Mouse (Mus musculus) myocyte (in vitro differentiated cells): ENCODE results near the gene A630095N17Rik. TPM values are rescaled to one million over a fixed set of nuclear protein-coding genes. Genes with fewer than 3 reads are reported as not detected.
A peak's percentile ranks its signal among the peaks of the same experiment; 100 is the strongest.
"Not testable (repeated sequence)": the region's sequence is repeated elsewhere in the genome, so short reads cannot be mapped to it uniquely, and the experiment has no call there.

Source experiments
- H3K27me3 ChIP-seq: one replicate; pipeline ENCODE4 v1.6.1; 2011; ENCODE audit not compliant: control insufficient read depth, insufficient read depth, insufficient read length
- H3K36me3 ChIP-seq: one replicate; pipeline ENCODE4 v1.6.1; 2011; ENCODE audit not compliant: control insufficient read depth, insufficient read depth
- H3K4me2 ChIP-seq: one replicate; pipeline ENCODE4 v1.6.1; 2011; ENCODE audit warnings: low read depth, control low read depth
- H3K4me3 ChIP-seq: one replicate; pipeline ENCODE4 v1.5.1; 2011; ENCODE audit warnings: mild to moderate bottlenecking, control low read depth, moderate library complexity
- H3K79me2 ChIP-seq: one replicate; pipeline ENCODE4 v1.6.1; 2011; ENCODE audit not compliant: control insufficient read depth, insufficient read depth
- H3ac ChIP-seq: one replicate; pipeline ENCODE4 v1.6.1; 2011; ENCODE audit not compliant: control insufficient read depth, insufficient read length
- CEBPB ChIP-seq: IDR thresholded peaks from 2 replicates; pipeline ENCODE4 v1.6.1; 2011; ENCODE audit warnings: mild to moderate bottlenecking, moderate library complexity; ENCODE audit not compliant: poor library complexity, insufficient read depth, severe bottlenecking
- E2F4 ChIP-seq: IDR thresholded peaks from one replicate; pipeline ENCODE4 v1.6.1; 2011; ENCODE audit warnings: mild to moderate bottlenecking, control low read depth, moderate library complexity; ENCODE audit not compliant: insufficient read depth
- MAX ChIP-seq: IDR thresholded peaks from one replicate; pipeline ENCODE4 v1.6.1; 2011; ENCODE audit warnings: low read depth, mild to moderate bottlenecking, control low read depth
- MYOD1 ChIP-seq, 3 experiments: IDR thresholded peaks; one replicate each; pipeline ENCODE4 v1.6.1; 2011; ENCODE audit warnings: control low read depth in 2 of 3, low read depth in 2 of 3, mild to moderate bottlenecking in 2 of 3, moderate library complexity in 1 of 3; ENCODE audit not compliant: insufficient read length in 2 of 3, control insufficient read depth in 1 of 3
- MYOG ChIP-seq, 3 experiments: IDR thresholded peaks; one replicate each; pipeline ENCODE4 v1.6.1; 2011; ENCODE audit warnings: control low read depth in 2 of 3, low read depth in 2 of 3, mild to moderate bottlenecking in 2 of 3; ENCODE audit not compliant: insufficient read length in 2 of 3, control insufficient read depth in 1 of 3, insufficient read depth in 1 of 3
- POLR2A ChIP-seq: IDR thresholded peaks from one replicate; pipeline ENCODE4 v1.6.1; 2011; ENCODE audit warnings: low read depth, mild to moderate bottlenecking, control low read depth, moderate library complexity; ENCODE audit not compliant: insufficient read length
- POLR2AphosphoS2 ChIP-seq: IDR thresholded peaks from one replicate; pipeline ENCODE4 v1.6.1; 2011; ENCODE audit warnings: low read depth, control low read depth; ENCODE audit not compliant: insufficient read length
- REST ChIP-seq: IDR thresholded peaks from one replicate; pipeline ENCODE4 v1.6.1; 2011; ENCODE audit warnings: mild to moderate bottlenecking, control low read depth, moderate library complexity; ENCODE audit not compliant: insufficient read depth, insufficient read length
- SRF ChIP-seq: IDR thresholded peaks from one replicate; pipeline ENCODE4 v1.6.1; 2011; ENCODE audit warnings: low read depth; ENCODE audit not compliant: control insufficient read depth, insufficient read length
- TCF12 ChIP-seq: IDR thresholded peaks from one replicate; pipeline ENCODE4 v1.6.1; 2011; ENCODE audit warnings: mild to moderate bottlenecking, control low read depth; ENCODE audit not compliant: poor library complexity, insufficient read depth, severe bottlenecking
- TCF3 ChIP-seq: IDR thresholded peaks from one replicate; pipeline ENCODE4 v1.6.1; 2011; ENCODE audit warnings: low read depth, control low read depth; ENCODE audit not compliant: insufficient read length
- USF1 ChIP-seq: IDR thresholded peaks from one replicate; pipeline ENCODE4 v1.6.1; 2011; ENCODE audit warnings: low read depth, mild to moderate bottlenecking, control low read depth, moderate library complexity
- polyA plus RNA-seq: library from polyadenylated mRNA; unstranded; fragments of >200 nt; fragmentation: generic; extraction: Trizol; gene quantifications from one replicate; pipeline ENCODE4 v1.2.1, GENCODE M21; 2012; ENCODE audit warnings: missing spikeins

The A630095N17Rik gene
- polyA plus RNA-seq, 1 experiment, result 0.11 TPM

DNA sequence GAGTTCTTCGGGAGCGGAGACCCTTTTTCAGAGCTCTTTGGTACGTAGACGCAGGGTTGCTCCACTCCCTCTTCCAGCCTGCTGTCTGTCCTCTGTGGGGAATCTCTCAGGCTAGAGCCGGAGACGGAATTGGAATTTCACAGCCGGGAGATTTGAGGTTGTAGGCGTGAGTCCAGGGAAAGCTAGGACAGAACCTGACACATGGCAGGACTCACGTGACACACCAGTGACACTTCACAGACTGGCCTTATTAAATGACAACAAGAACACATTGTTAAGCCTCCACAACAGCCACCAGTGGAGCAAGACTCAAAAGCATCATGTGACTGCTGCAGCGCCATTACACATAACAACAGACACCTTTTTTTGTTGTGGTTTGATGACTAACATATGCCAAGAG lies 7.7 kb upstream of the A630095N17Rik start:
- H3K27me3 ChIP-seq, result no peaks in the 10 kb centered on the region
- no peak overlapping the region for H3ac ChIP-seq
- peaks cover 21% of the 10 kb centered on the region for H3K36me3 ChIP-seq
- no peak overlapping the region for H3K4me2 ChIP-seq
- TF ChIP-seq REST (no peak), USF1 (peak; percentile 43)
- H3K4me3 ChIP-seq, result no peak overlapping the region
- H3K79me2 ChIP-seq, result peaks cover 11% of the 10 kb centered on the region

DNA sequence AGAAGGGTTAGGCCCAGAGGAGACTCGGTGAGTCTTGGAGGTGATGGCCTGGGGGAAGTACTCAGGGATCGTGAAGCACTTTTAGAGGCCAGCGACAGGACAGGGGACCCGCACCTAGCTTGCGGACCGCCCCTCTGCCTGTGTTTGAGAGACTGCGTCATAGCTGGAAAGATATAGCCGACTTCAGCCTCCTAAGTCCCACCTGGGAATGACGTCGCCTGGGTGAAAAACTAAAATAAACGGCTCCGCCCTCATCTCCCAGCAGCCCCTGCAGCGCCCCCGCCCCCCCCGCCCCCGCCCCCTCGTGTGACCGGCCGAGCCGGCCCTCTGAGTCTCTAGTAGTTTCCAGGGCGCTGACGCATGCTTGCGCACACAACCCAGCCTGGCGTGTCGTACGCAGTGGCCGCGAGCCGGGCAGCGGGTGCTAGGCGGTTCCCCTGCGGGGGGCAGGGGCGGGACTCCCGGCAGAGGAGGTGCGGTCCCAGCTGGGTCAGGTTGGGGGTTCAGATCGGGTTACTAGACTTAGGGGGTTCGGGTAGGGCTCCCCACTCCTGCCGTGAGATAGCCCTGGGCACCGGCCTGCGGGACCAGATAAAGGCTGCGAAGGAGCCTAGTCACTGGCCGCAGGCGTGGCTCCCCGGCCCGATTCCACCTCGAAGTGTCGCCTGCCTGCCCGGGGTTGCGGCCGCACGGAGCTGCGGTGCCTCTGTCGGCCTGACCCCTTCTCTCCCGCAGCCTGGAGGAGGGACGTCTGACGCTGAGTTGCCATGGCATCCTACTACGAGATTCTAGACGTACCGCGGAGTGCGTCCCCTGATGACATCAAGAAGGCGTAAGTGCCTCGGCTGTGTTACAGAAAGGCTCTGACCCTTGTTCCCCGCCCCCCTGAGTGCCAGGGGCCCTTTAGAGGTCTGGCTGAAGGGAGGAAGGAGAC lies 4.5 kb upstream of the A630095N17Rik start, which contains the start of gene Dnajb2:
TSS of gene Dnajb2 (plus strand) at position 290 of the 934 bp plus-strand sequence.
- Histone ChIP-seq H3K36me3 (peaks cover 9% of the 10 kb centered on the region), H3K4me3 (peak within 1 kb of the TSS; percentile 45), H3K27me3 (no peaks in the 10 kb centered on the region), H3K4me2 (peak within 1 kb of the TSS; percentile 85), H3K79me2 (peaks cover 11% of the 10 kb centered on the region), H3ac (peak within 1 kb of the TSS; percentile 18)
- TF ChIP-seq POLR2AphosphoS2, result peak; percentile 92
- TF ChIP-seq SRF, result no peak
- peak; percentile 79 for TF ChIP-seq POLR2A
- peak in 1 of 3 experiments; percentile 24 for TF ChIP-seq MYOG (IDR thresholded peaks at IDR 0.05; ENCODE audit: control insufficient read depth in 1 of 3, insufficient read depth in 1 of 3, insufficient read length in 2 of 3, low read depth in 2 of 3)
- no peak for TF ChIP-seq MAX

DNA sequence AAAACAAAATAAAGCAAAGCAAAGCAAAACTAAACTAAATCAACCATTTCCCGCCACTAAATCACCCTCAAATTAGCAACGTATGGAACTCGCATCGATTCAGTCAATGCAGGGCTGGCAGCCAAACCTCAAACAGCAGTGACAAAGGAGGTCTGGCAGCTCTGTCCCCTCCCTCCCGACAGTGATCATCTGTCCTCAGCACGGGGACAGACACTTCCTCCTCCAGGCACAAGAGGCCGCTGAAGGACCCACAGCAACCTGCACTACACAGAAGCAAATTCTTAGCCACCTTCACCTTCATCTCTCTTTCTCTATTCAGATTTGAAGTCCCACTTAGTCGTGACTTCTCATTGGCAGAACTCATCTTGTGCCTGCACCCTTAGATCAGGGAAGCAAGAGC lies 2.7 kb upstream of the A630095N17Rik start:
- H3K27me3 ChIP-seq, result no peaks in the 10 kb centered on the region
- H3ac ChIP-seq, result no peak overlapping the region
- H3K36me3 ChIP-seq, result no peaks in the 10 kb centered on the region
- H3K4me2 ChIP-seq, result peak overlapping the region; percentile 28
- peaks cover 11% of the 10 kb centered on the region for H3K79me2 ChIP-seq
- TF ChIP-seq E2F4, result no peak
- peak in 1 of 3 experiments; percentile 14 for TF ChIP-seq MYOD1 (IDR thresholded peaks at IDR 0.05; ENCODE audit: control insufficient read depth in 1 of 3, insufficient read length in 2 of 3, low read depth in 2 of 3)
- TF ChIP-seq MYOG (IDR thresholded peaks at IDR 0.05; ENCODE audit: control insufficient read depth in 1 of 3, insufficient read depth in 1 of 3, insufficient read length in 2 of 3, low read depth in 2 of 3), result peak in 1 of 3 experiments; percentile 3
- TF ChIP-seq POLR2A, result no peak
- no peak for TF ChIP-seq TCF12
- no peak overlapping the region for H3K4me3 ChIP-seq

DNA sequence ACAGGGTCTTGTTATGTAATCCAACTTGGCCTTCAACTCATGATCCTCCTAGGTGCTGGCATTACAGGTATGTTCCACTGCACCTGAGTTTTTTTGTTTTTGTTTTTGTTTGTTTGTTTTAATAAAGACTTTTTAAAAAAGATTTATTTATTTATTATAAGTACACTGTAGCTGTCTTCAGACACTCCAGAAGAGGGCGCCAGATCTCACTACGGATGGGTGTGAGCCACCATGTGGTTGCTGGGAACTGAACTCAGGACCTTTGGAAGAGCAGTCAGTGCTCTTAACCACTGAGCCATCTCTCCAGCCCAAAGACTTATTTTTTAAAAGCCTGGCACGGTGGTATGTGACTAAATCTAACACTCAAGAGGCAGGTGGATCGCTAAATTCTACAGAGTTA lies 587 bp upstream of the A630095N17Rik start:
- not testable (repeated sequence) for H3K36me3 ChIP-seq, H3ac ChIP-seq, H3K79me2 ChIP-seq, H3K4me3 ChIP-seq, H3K4me2 ChIP-seq, H3K27me3 ChIP-seq

DNA sequence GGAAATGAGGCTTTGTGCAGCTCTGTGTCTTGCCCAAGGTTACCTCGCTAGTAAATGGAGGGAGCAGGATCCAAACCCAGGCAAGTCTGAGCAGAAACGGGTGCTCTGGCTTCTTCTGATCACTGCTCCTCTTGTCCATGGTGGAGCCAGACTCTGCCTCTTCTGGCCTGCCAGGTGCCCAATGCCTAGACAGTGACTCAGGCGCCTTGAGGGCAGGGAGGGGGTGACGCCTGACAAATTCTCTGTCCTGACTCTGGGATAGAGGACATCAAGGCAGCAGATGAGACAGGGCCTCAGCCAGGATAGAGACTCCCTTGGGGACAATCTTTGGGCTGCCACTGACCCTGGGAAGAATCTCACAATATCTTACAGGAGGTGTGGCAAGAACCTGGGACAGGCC lies 678 bp downstream of the A630095N17Rik start:
- Histone ChIP-seq H3K27me3 (no peaks in the 10 kb centered on the region), H3ac (no peak overlapping the region), H3K4me2 (peak overlapping the region; percentile 82), H3K4me3 (no peak overlapping the region), H3K36me3 (no peaks in the 10 kb centered on the region), H3K79me2 (no peaks in the 10 kb centered on the region)
- no peak for TF ChIP-seq REST
- TF ChIP-seq CEBPB, result no peak
- TF ChIP-seq MYOD1 (IDR thresholded peaks at IDR 0.05; ENCODE audit: control insufficient read depth in 1 of 3, insufficient read length in 2 of 3, low read depth in 2 of 3), result peak in 1 of 3 experiments; percentile 70
- no peak for TF ChIP-seq POLR2AphosphoS2
- TF ChIP-seq MYOG (IDR thresholded peaks at IDR 0.05; ENCODE audit: control insufficient read depth in 1 of 3, insufficient read depth in 1 of 3, insufficient read length in 2 of 3, low read depth in 2 of 3), result peak in 1 of 3 experiments; percentile 68
- TF ChIP-seq USF1, result no peak
- TF ChIP-seq MAX, result no peak
- no peak for TF ChIP-seq POLR2A
- TF ChIP-seq SRF, result no peak
- TF ChIP-seq TCF3, result no peak
- no peak for TF ChIP-seq TCF12
